ENCODE assay signal across 5 mouse cellular contexts in genomic region chr7:123399286-123399685, GRCm38 (mm10).
"Had no signal": no experiment of that assay in that cellular context is flagged by ENCODE, and none has a peak within 500 bp of the region (broad histone marks: within the 10 kb centered on the region; RNA-seq: fewer than 3 reads in every experiment).

No protein-coding gene starts in this region.

- H3K9ac ChIP-seq: limb, embryonic 13.5 days; liver, embryonic 14.5 days; midbrain, embryonic 12.5 days; neural tube, embryonic 13.5 days had no signal

- ATAC-seq: midbrain, embryonic 16.5 days had no signal

- H3K4me2 ChIP-seq: limb, embryonic 13.5 days; midbrain, embryonic 12.5 days; neural tube, embryonic 13.5 days had no signal

- H3K27me3 ChIP-seq: limb, embryonic 13.5 days; midbrain, embryonic 12.5 days; neural tube, embryonic 13.5 days had no signal

- H3K4me3 ChIP-seq: limb, embryonic 13.5 days; midbrain, embryonic 12.5 days; neural tube, embryonic 13.5 days had no signal

- H3K4me1 ChIP-seq: limb, embryonic 13.5 days; midbrain, embryonic 12.5 days; neural tube, embryonic 13.5 days had no signal

- H3K27ac ChIP-seq: limb, embryonic 13.5 days; liver, embryonic 14.5 days; midbrain, embryonic 12.5 days; neural tube, embryonic 13.5 days had no signal

- H3K9me3 ChIP-seq: limb, embryonic 13.5 days; midbrain, embryonic 12.5 days; neural tube, embryonic 13.5 days had no signal
